Mouse (Mus musculus): Measurements from ENCODE around the gene Gm5136.

DNA sequence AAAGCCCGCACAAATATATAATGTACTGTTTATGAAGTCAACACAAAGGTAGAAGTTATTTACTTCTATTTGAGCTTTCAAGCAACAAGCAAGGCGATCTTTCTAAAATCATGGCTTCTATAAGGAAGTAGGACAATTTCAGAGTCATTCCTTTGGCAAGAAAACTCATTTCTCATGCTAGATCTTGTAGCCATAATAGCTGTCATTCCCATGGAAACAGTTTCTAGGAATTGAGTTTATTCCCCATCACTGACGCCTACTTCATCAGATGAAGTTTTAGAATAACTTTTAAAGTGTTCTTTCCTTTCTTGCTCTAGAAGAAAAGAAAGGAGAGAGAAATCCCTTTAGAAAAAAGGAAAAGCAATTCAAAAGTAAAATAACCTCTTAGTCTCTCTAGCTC lies 31.0 kb downstream of the Gm5136 start:
- TF ChIP-seq CTCF (IDR thresholded peaks at IDR 0.05; ENCODE audit: control insufficient read depth, insufficient read depth, insufficient replicate concordance, low read depth, low read length), result no peak
- no peak for TF ChIP-seq POLR2A (IDR thresholded peaks at IDR 0.05; ENCODE audit: control insufficient read depth, low read depth, low read length)
